Mouse (Mus musculus): ENCODE measurements around the gene Prim2. TPM values are rescaled to one million over a fixed set of nuclear protein-coding genes. Genes with fewer than 3 reads are reported as not detected.
"Not testable (repeated sequence)": the region's sequence is repeated elsewhere in the genome, so short reads cannot be mapped to it uniquely, and the experiment has no call there.

Prim2 gene
- polyA plus RNA-seq, 1 experiment from 2014 or later = 33.9 TPM

DNA sequence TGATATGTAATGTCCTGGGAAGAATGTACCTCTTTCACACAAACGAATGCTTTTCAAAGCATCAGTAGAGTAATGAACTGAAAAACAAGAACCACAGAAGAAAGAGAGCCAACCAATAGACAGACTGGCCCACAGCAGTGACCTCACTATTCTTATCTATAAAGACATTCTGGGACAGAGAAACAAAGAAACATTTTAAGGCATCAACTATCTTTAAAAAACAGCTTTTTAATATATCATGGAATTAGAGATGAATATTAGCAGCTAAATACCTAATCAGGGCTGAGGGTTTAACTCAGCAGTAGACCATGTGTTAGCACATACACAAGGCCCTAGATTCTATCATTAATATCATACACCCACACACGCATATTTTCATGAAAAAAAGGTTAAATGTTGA lies 42.5 kb downstream of the Prim2 start:
- H3K27me3 ChIP-seq = no peaks in the 10 kb centered on the region
- no peak overlapping the region for H3K4me3 ChIP-seq
- H3K36me3 ChIP-seq = peaks cover 21% of the 10 kb centered on the region
- H3K4me2 ChIP-seq = no peak overlapping the region
- H3K9ac ChIP-seq = no peak overlapping the region
- WGBS = 92% methylated on average over 2 of the region's 2 CpGs
- H3K27ac ChIP-seq = no peak overlapping the region
- H3K9me3 ChIP-seq = no peaks in the 10 kb centered on the region
- ATAC-seq (ENCODE audit: insufficient number of reproducible peaks, low FRiP score, low TSS enrichment, low read depth) = no peak
- H3K4me1 ChIP-seq = no peaks in the 10 kb centered on the region

DNA sequence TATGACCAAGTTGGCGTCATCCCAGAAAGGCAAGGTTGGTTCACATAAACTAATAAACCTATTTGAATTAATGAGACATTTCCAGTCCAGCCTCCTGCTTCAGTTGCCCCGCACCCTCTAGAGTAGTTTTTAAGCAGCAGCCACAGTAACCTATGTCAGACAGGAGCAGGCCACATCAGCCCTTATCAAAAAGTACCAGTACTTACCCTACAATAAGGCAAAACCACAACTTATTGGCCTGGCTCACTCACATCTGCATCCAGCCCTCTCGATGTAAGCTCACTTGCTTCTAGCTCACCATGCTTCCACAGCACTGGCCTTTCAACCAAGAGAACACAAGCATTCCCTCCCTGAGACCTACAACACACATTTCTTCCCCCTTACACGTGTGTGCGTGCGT lies 44.7 kb downstream of the Prim2 start:
- peaks cover 17% of the 10 kb centered on the region for H3K36me3 ChIP-seq
- ATAC-seq (ENCODE audit: insufficient number of reproducible peaks, low FRiP score, low TSS enrichment, low read depth) = no peak
- no peaks in the 10 kb centered on the region for H3K27me3 ChIP-seq
- no peak overlapping the region for H3K4me2 ChIP-seq
- 93% methylated on average over 6 of the region's 6 CpGs for WGBS
- H3K9me3 ChIP-seq = no peaks in the 10 kb centered on the region
- no peak overlapping the region for H3K9ac ChIP-seq
- H3K4me1 ChIP-seq = no peaks in the 10 kb centered on the region
- H3K27ac ChIP-seq = no peak overlapping the region
- H3K4me3 ChIP-seq = no peak overlapping the region

- Histone ChIP-seq H3K4me2 (no peak overlapping the region), H3K36me3 (peaks cover 13% of the 10 kb centered on the region; the same call in 1 of the 2 replicates), H3K27me3 (no peaks in the 10 kb centered on the region), H3K4me1 (no peaks in the 10 kb centered on the region), H3K27ac (no peak overlapping the region), H3K9ac (no peak overlapping the region), H3K4me3 (no peak overlapping the region), H3K9me3 (no peaks in the 10 kb centered on the region)
- no peak for ATAC-seq (ENCODE audit: insufficient number of reproducible peaks, low FRiP score, low TSS enrichment, low read depth)
- 85% methylated on average over 4 of the region's 4 CpGs for WGBS
Observed at GRCm38 (mm10) chr1:33624441-33624840, 45.2 kb downstream of the Prim2 start.

DNA sequence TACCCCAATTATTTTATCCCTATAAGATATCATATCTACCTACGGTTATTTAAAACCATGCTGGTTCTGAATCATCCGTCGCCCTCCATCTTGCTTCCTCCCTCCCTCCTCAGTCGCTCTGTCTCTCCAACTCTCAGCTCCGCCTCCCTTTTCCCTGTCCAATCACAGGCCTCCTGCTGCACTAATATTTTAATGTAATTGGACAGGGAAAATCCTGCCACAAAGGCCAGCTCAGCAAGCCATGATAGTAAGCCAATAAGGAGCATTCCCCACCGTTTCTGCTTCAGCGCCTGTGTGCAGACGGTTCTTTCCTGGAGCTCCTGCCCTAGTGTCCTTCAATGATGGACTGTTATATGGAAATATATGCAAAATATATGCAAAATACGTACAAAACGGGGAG lies 47.8 kb downstream of the Prim2 start:
- Histone ChIP-seq H3K4me1 (no peaks in the 10 kb centered on the region), H3K27me3 (no peaks in the 10 kb centered on the region), H3K4me3 (no peak overlapping the region), H3K9me3 (no peaks in the 10 kb centered on the region), H3K27ac (no peak overlapping the region), H3K9ac (no peak overlapping the region), H3K36me3 (0 out of 2 replicates have a peak, but pooled peaks cover 6% of the 10 kb centered on the region), H3K4me2 (no peak overlapping the region)
- ATAC-seq (ENCODE audit: insufficient number of reproducible peaks, low FRiP score, low TSS enrichment, low read depth) = no peak
- WGBS = 89% methylated on average over 10 of the region's 10 CpGs

GRCm38 (mm10) chr1:33620091-33620788 lies 49.4 kb downstream of the Prim2 start:
- H3K27me3 ChIP-seq = no peaks in the 10 kb centered on the region
- no peaks in the 10 kb centered on the region for H3K4me1 ChIP-seq
- no peak for ATAC-seq (ENCODE audit: insufficient number of reproducible peaks, low FRiP score, low TSS enrichment, low read depth)
- no peak overlapping the region for H3K4me3 ChIP-seq
- H3K36me3 ChIP-seq = 0 out of 2 replicates have a peak, but pooled peaks cover 6% of the 10 kb centered on the region
- H3K27ac ChIP-seq = no peak overlapping the region
- WGBS = 91% methylated on average over 9 of the region's 9 CpGs
- H3K9ac ChIP-seq = no peak overlapping the region
- no peak overlapping the region for H3K4me2 ChIP-seq
- H3K9me3 ChIP-seq = no peaks in the 10 kb centered on the region

DNA sequence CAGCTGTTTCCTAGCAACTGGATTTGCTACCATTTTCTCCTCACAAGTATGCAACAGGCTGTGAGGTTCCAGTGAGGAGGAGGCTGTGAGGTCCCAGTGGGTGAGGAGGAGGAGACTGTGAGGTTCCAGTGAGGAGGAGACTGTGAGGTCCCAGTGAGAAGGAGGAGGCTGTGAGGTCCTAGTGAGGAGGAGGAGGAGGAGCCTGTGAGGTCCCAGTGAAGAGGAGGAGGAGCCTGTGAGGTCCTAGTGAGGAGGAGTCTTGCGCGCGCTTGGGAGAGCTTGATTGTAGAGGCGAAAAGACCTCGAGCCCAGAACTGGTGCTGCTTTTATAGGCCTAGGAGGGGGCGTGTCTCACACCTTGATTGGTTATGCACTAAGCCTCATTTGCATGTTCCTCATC lies 53.0 kb downstream of the Prim2 start:
- WGBS = 92% methylated on average over 5 of the region's 6 CpGs
- not testable (repeated sequence) for ATAC-seq (ENCODE audit: insufficient number of reproducible peaks, low FRiP score, low TSS enrichment, low read depth); H3K27me3 ChIP-seq; H3K4me3 ChIP-seq; H3K4me1 ChIP-seq; H3K9ac ChIP-seq; H3K9me3 ChIP-seq; H3K4me2 ChIP-seq; H3K36me3 ChIP-seq; H3K27ac ChIP-seq

DNA sequence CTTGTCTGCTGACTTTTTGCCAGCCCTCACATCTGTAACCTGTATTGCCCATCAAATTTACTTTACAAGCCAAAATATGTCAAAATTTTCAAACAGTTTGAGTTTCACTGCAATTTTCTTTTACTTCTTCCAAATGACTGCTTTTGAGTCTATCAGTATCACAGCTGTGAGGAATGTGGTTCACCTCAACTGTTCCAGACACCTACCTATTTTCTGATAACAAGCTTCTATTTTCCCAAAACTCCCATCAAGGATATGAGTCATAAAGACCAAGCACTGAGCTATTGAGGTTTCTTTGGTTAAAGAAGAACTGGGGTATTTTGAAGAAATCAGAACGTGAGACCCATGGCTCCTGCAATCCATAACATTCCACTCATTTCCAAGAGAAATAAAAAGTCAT lies 57.5 kb downstream of the Prim2 start:
- no peaks in the 10 kb centered on the region for H3K27me3 ChIP-seq
- no peaks in the 10 kb centered on the region for H3K36me3 ChIP-seq
- ATAC-seq (ENCODE audit: insufficient number of reproducible peaks, low FRiP score, low TSS enrichment, low read depth) = no peak
- no peak overlapping the region for H3K9ac ChIP-seq
- no peaks in the 10 kb centered on the region for H3K9me3 ChIP-seq
- no peak overlapping the region for H3K27ac ChIP-seq
- no peak overlapping the region for H3K4me3 ChIP-seq
- 0 out of 2 replicates have a peak, but pooled peaks cover 3% of the 10 kb centered on the region for H3K4me1 ChIP-seq
- no peak overlapping the region for H3K4me2 ChIP-seq
- WGBS = 44% methylated on average over 1 of the region's 1 CpGs

GRCm38 (mm10) chr1:33610026-33610721 lies 59.4 kb downstream of the Prim2 start:
- Histone ChIP-seq H3K36me3 (no peaks in the 10 kb centered on the region), H3K9me3 (no peaks in the 10 kb centered on the region), H3K4me2 (no peak overlapping the region), H3K4me3 (no peak overlapping the region), H3K4me1 (0 out of 2 replicates have a peak, but pooled peaks cover 3% of the 10 kb centered on the region), H3K27me3 (no peaks in the 10 kb centered on the region), H3K9ac (no peak overlapping the region), H3K27ac (no peak overlapping the region)
- 73% methylated on average over 14 of the region's 14 CpGs for WGBS
- ATAC-seq (ENCODE audit: insufficient number of reproducible peaks, low FRiP score, low TSS enrichment, low read depth) = no peak

GRCm38 (mm10) chr1:33608133-33608532 lies 61.5 kb downstream of the Prim2 start:
- no peak for ATAC-seq (ENCODE audit: insufficient number of reproducible peaks, low FRiP score, low TSS enrichment, low read depth)
- 0 out of 2 replicates have a peak, but pooled peaks cover 3% of the 10 kb centered on the region for H3K4me1 ChIP-seq
- WGBS = 72% methylated on average over 2 of the region's 2 CpGs
- H3K4me2 ChIP-seq = no peak overlapping the region
- H3K27me3 ChIP-seq = no peaks in the 10 kb centered on the region
- H3K9ac ChIP-seq = no peak overlapping the region
- no peaks in the 10 kb centered on the region for H3K36me3 ChIP-seq
- H3K27ac ChIP-seq = no peak overlapping the region
- H3K9me3 ChIP-seq = no peaks in the 10 kb centered on the region
- no peak overlapping the region for H3K4me3 ChIP-seq

- no peak for ATAC-seq (ENCODE audit: insufficient number of reproducible peaks, low FRiP score, low TSS enrichment, low read depth)
- WGBS = 86% methylated on average over 5 of the region's 5 CpGs
Observed at GRCm38 (mm10) chr1:33604087-33604699, 65.4 kb downstream of the Prim2 start.

GRCm38 (mm10) chr1:33599698-33600097 lies 69.9 kb downstream of the Prim2 start:
- Histone ChIP-seq H3K4me2 (no peak overlapping the region), H3K4me1 (no peaks in the 10 kb centered on the region), H3K27me3 (no peaks in the 10 kb centered on the region), H3K9ac (no peak overlapping the region), H3K27ac (no peak overlapping the region), H3K9me3 (no peaks in the 10 kb centered on the region), H3K4me3 (no peak overlapping the region), H3K36me3 (0 out of 2 replicates have a peak, but pooled peaks cover 2% of the 10 kb centered on the region)
- ATAC-seq (ENCODE audit: insufficient number of reproducible peaks, low FRiP score, low TSS enrichment, low read depth) = no peak
- WGBS = 88% methylated on average over 3 of the region's 3 CpGs

More at GRCm38 (mm10) chr1:33604087-33604699, 65.4 kb downstream of the Prim2 start:
- Histone ChIP-seq H3K4me2 (no peak overlapping the region), H3K27ac (no peak overlapping the region), H3K9ac (no peak overlapping the region), H3K9me3 (no peaks in the 10 kb centered on the region), H3K27me3 (no peaks in the 10 kb centered on the region), H3K4me3 (no peak overlapping the region), H3K36me3 (no peaks in the 10 kb centered on the region), H3K4me1 (no peaks in the 10 kb centered on the region)

Measured in limb, embryonic 15.5 days (tissue).